Mouse (Mus musculus) ES-E14 (cell line): ENCODE results near the gene Car11.

Experiments used
- MAFK ChIP-seq: IDR thresholded peaks from 2 replicates; pipeline ENCODE4 v1.6.1; 2014; ENCODE audit warnings: mild to moderate bottlenecking, low read depth, low read length, inconsistent platforms; ENCODE audit not compliant: insufficient read depth
- ZC3H11A ChIP-seq: IDR thresholded peaks from 2 replicates; pipeline ENCODE4 v1.6.1; 2012; ENCODE audit warnings: low read depth, mild to moderate bottlenecking, inconsistent platforms, low read length, borderline replicate concordance
- ZNF384 ChIP-seq: IDR thresholded peaks from 2 replicates; pipeline ENCODE4 v1.6.1; 2012; ENCODE audit warnings: low read depth, low read length, inconsistent platforms

- TF ChIP-seq MAFK, result no peak
- TF ChIP-seq ZC3H11A, result peak; percentile 73; the same call in 1 of the 2 replicates
- no peak for TF ChIP-seq ZNF384
Observed at GRCm38 (mm10) chr7:45682144-45683126, 17.2 kb upstream of the Car11 start.
